Mouse (Mus musculus): ENCODE measurements at regions not wholly inside any gene's neighbourhood (a gene's known extent, or its start where the extent isn't known, plus 50 kb on each side); places are given as distances from the start of the nearest gene placed in this dataset.

GRCm38 (mm10) chr13:99071821-99072414 lies 87.6 kb upstream of the 1700024P04Rik start:
- Histone ChIP-seq H3K4me1 (ENCODE audit: control insufficient read depth, insufficient read depth, low read length) (peaks cover 20% of the 10 kb centered on the region), H3K27ac (ENCODE audit: insufficient read depth, low read depth, low read length) (0 out of 2 replicates have a peak overlapping the region, but pooled peaks have one; percentile 3), H3K4me3 (ENCODE audit: insufficient read depth, low read depth, low read length) (no peak overlapping the region)
- no peak for TF ChIP-seq POLR2A (IDR thresholded peaks at IDR 0.05; ENCODE audit: insufficient read depth, low read depth, low read length)
- TF ChIP-seq CTCF (IDR thresholded peaks at IDR 0.05; ENCODE audit: insufficient read depth, low read depth, low read length): no peak
- WGBS: 78% methylated on average over 8 of the region's 8 CpGs

DNA sequence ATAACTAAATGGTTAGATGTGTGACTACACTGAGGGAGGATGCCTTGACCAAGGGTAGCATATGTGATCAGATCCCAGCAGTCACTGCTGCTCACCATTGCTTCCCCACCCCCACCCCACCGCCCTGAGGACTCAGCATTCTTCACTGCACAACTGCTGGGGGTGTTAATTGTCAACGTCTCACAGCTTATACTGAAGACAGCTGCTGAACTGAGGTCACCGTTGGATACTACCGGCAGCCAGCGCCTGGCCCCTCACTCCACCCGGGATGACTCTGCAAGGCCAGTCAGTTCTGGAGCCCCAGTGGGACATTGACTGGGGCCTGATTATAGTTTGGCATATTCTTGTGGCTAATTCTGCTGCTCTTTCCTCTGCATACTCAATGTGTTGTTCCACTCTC lies 87.0 kb upstream of the 1700024P04Rik start:
- TF ChIP-seq POLR2A (IDR thresholded peaks at IDR 0.05; ENCODE audit: insufficient read depth, low read depth, low read length) (no peak), CTCF (IDR thresholded peaks at IDR 0.05; ENCODE audit: insufficient read depth, low read depth, low read length) (no peak)
- Histone ChIP-seq H3K27ac (ENCODE audit: insufficient read depth, low read depth, low read length) (0 out of 2 replicates have a peak overlapping the region, but pooled peaks have one; percentile 3), H3K4me3 (ENCODE audit: insufficient read depth, low read depth, low read length) (no peak overlapping the region), H3K4me1 (ENCODE audit: control insufficient read depth, insufficient read depth, low read length) (peaks cover 21% of the 10 kb centered on the region)
- 52% methylated on average over 6 of the region's 6 CpGs for WGBS

- no peak for TF ChIP-seq CTCF (IDR thresholded peaks at IDR 0.05; ENCODE audit: insufficient read depth, low read depth, low read length)
- Histone ChIP-seq H3K27ac (ENCODE audit: insufficient read depth, low read depth, low read length) (peak overlapping the region; percentile 69), H3K4me1 (ENCODE audit: control insufficient read depth, insufficient read depth, low read length) (peaks cover 21% of the 10 kb centered on the region), H3K4me3 (ENCODE audit: insufficient read depth, low read depth, low read length) (no peak overlapping the region)
- 39% methylated on average over 10 of the region's 10 CpGs for WGBS
Measured at GRCm38 (mm10) chr13:99069767-99070166, 85.4 kb upstream of the 1700024P04Rik start.

GRCm38 (mm10) chr13:99067504-99067903 lies 83.1 kb upstream of the 1700024P04Rik start:
- no peak overlapping the region for H3K27ac ChIP-seq (ENCODE audit: insufficient read depth, low read depth, low read length)
- 65% methylated on average over 1 of the region's 1 CpGs for WGBS
- TF ChIP-seq POLR2A (IDR thresholded peaks at IDR 0.05; ENCODE audit: insufficient read depth, low read depth, low read length): no peak
- no peak for TF ChIP-seq CTCF (IDR thresholded peaks at IDR 0.05; ENCODE audit: insufficient read depth, low read depth, low read length)

DNA sequence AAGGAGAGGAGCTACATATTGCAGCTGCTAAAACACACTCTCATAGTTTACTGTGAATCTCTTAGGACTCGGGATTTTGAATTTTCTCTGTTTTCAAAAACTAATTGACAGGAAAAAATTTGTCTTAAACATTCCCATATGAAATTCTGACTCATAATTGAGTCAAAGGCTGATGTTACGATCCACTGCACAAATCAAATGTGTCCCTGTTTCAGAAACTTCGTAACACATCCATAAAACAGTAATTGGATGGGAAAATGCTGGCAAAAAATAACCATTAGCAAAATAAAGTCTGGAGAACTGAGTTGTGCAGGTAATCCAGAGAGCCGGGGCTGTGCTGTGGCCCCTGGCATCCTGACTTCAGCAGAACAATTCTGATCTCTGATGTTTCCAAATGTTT lies 79.1 kb upstream of the 1700024P04Rik start:
- peak overlapping the region; percentile 90 for H3K27ac ChIP-seq (ENCODE audit: insufficient read depth, low read depth, low read length)
- WGBS: 40% methylated on average over 4 of the region's 4 CpGs
- no peak overlapping the region for H3K4me3 ChIP-seq (ENCODE audit: insufficient read depth, low read depth, low read length)
- TF ChIP-seq CTCF (IDR thresholded peaks at IDR 0.05; ENCODE audit: insufficient read depth, low read depth, low read length) (no peak), POLR2A (IDR thresholded peaks at IDR 0.05; ENCODE audit: insufficient read depth, low read depth, low read length) (no peak)
- peaks cover 15% of the 10 kb centered on the region for H3K4me1 ChIP-seq (ENCODE audit: control insufficient read depth, insufficient read depth, low read length)

More at GRCm38 (mm10) chr13:99067504-99067903, 83.1 kb upstream of the 1700024P04Rik start:
- no peak overlapping the region for H3K4me3 ChIP-seq (ENCODE audit: insufficient read depth, low read depth, low read length)
- H3K4me1 ChIP-seq (ENCODE audit: control insufficient read depth, insufficient read depth, low read length): peaks cover 27% of the 10 kb centered on the region

- peak overlapping the region; percentile 86 for H3K27ac ChIP-seq (ENCODE audit: insufficient read depth, low read depth, low read length)
- 32% methylated on average over 3 of the region's 3 CpGs for WGBS
- no peak for TF ChIP-seq POLR2A (IDR thresholded peaks at IDR 0.05; ENCODE audit: insufficient read depth, low read depth, low read length)
Measured at GRCm38 (mm10) chr13:99062936-99063335, 78.6 kb upstream of the 1700024P04Rik start.

DNA sequence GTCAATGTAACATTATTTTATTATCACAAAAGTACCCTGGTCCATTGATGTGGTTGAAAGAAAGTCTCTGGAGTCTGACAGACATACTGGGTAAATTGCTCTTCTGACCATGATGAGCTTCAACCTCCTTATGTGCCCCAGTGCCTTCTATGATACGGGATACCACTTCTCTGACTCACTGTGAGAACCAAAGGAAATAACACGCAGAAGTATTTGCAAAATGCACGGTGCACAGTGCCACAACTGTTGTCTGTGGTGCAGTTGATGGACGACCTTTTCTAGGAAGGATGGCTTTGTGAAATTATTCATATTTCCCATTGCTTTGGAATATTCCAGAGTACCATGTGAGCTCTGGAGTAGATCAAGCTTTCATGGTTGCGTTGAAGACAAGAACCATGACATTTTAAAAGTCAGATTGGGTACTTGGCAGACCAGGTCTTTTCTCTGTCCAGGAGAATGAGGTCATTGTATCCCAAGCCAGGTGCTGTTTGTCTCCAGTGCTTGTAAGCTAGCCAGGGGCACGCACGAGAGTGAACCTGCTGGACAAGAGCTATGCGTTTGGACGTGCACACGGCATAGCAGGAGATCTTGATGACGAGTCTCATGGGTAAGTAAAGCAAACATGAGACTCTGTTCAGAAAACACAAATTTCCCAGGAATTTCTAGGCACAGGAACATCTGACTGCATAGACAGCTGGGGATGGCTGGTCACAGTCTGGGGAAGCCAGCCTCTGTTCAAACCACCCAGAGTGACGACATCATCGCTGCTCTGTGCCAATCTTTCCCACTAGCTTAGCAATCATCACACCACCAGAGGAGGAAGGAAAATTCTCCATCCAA lies 74.0 kb upstream of the 1700024P04Rik start:
- Histone ChIP-seq H3K27ac (ENCODE audit: insufficient read depth, low read depth, low read length) (no peak overlapping the region), H3K4me1 (ENCODE audit: control insufficient read depth, insufficient read depth, low read length) (peaks cover 34% of the 10 kb centered on the region), H3K4me3 (ENCODE audit: insufficient read depth, low read depth, low read length) (no peak overlapping the region)
- 79% methylated on average over 13 of the region's 13 CpGs for WGBS
- TF ChIP-seq POLR2A (IDR thresholded peaks at IDR 0.05; ENCODE audit: insufficient read depth, low read depth, low read length) (no peak), CTCF (IDR thresholded peaks at IDR 0.05; ENCODE audit: insufficient read depth, low read depth, low read length) (no peak)

More at GRCm38 (mm10) chr13:99062936-99063335, 78.6 kb upstream of the 1700024P04Rik start:
- Histone ChIP-seq H3K4me1 (ENCODE audit: control insufficient read depth, insufficient read depth, low read length) (peaks cover 15% of the 10 kb centered on the region), H3K4me3 (ENCODE audit: insufficient read depth, low read depth, low read length) (no peak overlapping the region)

DNA sequence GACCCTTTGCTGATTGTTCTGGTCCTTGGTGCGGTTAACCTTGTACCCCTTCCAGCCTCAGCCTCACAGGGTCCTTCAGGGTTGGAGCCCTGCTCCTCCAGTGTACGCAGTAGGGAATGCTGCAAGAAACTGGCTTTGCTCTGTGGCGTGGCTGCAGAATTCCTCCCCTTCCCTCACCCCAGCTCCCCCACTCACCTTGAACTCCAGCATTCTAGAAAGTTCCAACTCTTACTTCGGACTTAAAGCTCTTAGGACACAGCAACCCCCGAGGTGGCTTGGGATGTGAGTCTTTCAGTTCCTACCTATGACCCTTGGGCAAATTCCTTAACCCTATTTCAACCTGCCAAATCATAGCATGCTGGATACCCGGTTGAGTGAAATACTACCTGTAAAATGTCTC lies 73.3 kb upstream of the 1700024P04Rik start:
- TF ChIP-seq CTCF (IDR thresholded peaks at IDR 0.05; ENCODE audit: insufficient read depth, low read depth, low read length): no peak
- no peak for TF ChIP-seq POLR2A (IDR thresholded peaks at IDR 0.05; ENCODE audit: insufficient read depth, low read depth, low read length)

GRCm38 (mm10) chr13:99057293-99057588 lies 72.9 kb upstream of the 1700024P04Rik start:
- H3K4me1 ChIP-seq (ENCODE audit: control insufficient read depth, insufficient read depth, low read length): peaks cover 34% of the 10 kb centered on the region
- 81% methylated on average over 3 of the region's 3 CpGs for WGBS
- H3K4me3 ChIP-seq (ENCODE audit: insufficient read depth, low read depth, low read length): no peak overlapping the region
- H3K27ac ChIP-seq (ENCODE audit: insufficient read depth, low read depth, low read length): peak overlapping the region; percentile 98
- TF ChIP-seq CTCF (IDR thresholded peaks at IDR 0.05; ENCODE audit: insufficient read depth, low read depth, low read length) (no peak), POLR2A (IDR thresholded peaks at IDR 0.05; ENCODE audit: insufficient read depth, low read depth, low read length) (no peak)

More for the DNA sequence above, 73.3 kb upstream of the 1700024P04Rik start:
- peak overlapping the region; percentile 98 for H3K27ac ChIP-seq (ENCODE audit: insufficient read depth, low read depth, low read length)
- H3K4me3 ChIP-seq (ENCODE audit: insufficient read depth, low read depth, low read length): no peak overlapping the region
- H3K4me1 ChIP-seq (ENCODE audit: control insufficient read depth, insufficient read depth, low read length): peaks cover 35% of the 10 kb centered on the region
- WGBS: 92% methylated on average over 6 of the region's 6 CpGs

Data from olfactory bulb, adult 2 months (tissue).